In the genomic region with DNA sequence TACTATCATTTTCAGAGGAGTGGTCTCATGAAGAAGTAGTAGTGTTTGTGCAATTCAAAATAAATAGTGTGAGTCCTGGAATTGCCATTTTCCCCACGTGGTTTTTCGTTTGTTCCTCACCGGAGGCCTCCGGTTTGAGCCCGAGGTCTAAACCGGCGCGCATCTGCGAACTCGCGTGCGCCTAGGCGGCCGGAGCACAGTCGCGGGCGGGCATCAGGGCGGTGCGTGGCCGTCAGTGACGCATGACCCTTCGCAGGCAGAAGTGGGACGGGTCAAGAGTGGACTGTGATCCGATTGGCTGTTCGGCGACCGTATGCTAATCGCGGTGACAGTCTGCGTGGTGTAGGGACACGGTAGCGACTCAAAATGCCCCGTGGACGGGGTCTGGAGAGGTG, we compare ENCODE assay signal across 8 mouse cellular contexts. TPM values are rescaled to one million over a fixed set of nuclear protein-coding genes. Genes with fewer than 3 reads are reported as not detected.
DNase-seq lines count a peak whose midpoint lies in the region; ATAC-seq and TF ChIP-seq lines count a peak whose summit lies in the region.
"Not testable (repeated sequence)": the region's sequence is repeated elsewhere in the genome, so short reads cannot be mapped to it uniquely, and the experiment has no call there.

No protein-coding gene starts in this region.

- under 1% methylated on average over 33 of the region's 34 CpGs for WGBS in heart, embryonic 10.5 days
- WGBS in kidney, embryonic 14.5 days: under 1% methylated on average over 32 of the region's 34 CpGs
- WGBS in limb, embryonic 14.5 days: 0% methylated on average over 28 of the region's 34 CpGs
- WGBS in midbrain, embryonic 16.5 days: under 1% methylated on average over 31 of the region's 34 CpGs
- WGBS in spleen, adult 2 months: under 1% methylated on average over 32 of the region's 34 CpGs

- H3K27me3 ChIP-seq in heart, embryonic 10.5 days (ENCODE audit: insufficient read depth, poor library complexity, severe bottlenecking); kidney, embryonic 14.5 days (ENCODE audit: control insufficient read depth, insufficient read depth, low read length); limb, embryonic 14.5 days (ENCODE audit: control insufficient read depth, insufficient read depth, low read length); midbrain, embryonic 16.5 days (ENCODE audit: control insufficient read depth, insufficient read depth, low read depth, low read length); spleen, adult 2 months (ENCODE audit: control insufficient read depth, insufficient read depth, low read length): not testable (repeated sequence)

- H3K4me3 ChIP-seq in bone marrow macrophage, adult 2 months (ENCODE audit: insufficient read depth, low read length): peak overlapping the region; percentile 60
- peak overlapping the region; percentile 54 for H3K4me3 ChIP-seq in heart, embryonic 10.5 days
- peak overlapping the region; percentile 34 for H3K4me3 ChIP-seq in kidney, embryonic 14.5 days (ENCODE audit: low read length)
- H3K4me3 ChIP-seq in limb, embryonic 14.5 days (replicated peaks; ENCODE audit: low read length): peak overlapping the region; percentile 35
- H3K4me3 ChIP-seq in midbrain, embryonic 16.5 days (ENCODE audit: low read depth, low read length): peak overlapping the region; percentile 40
- H3K4me3 ChIP-seq in spleen, adult 2 months (ENCODE audit: extremely low read depth, insufficient read depth, insufficient read length): peak overlapping the region; percentile 46; the same call in 1 of the 2 replicates

- H3K36me3 ChIP-seq in heart, embryonic 10.5 days; kidney, embryonic 14.5 days (ENCODE audit: control insufficient read depth, insufficient read depth, low read length); limb, embryonic 14.5 days (ENCODE audit: control insufficient read depth, insufficient read depth, low read length); midbrain, embryonic 16.5 days (ENCODE audit: control insufficient read depth, insufficient read depth, low read length); spleen, adult 2 months (ENCODE audit: control insufficient read depth, insufficient read depth, low read length): not testable (repeated sequence)

- not testable (repeated sequence) for TF ChIP-seq CTCF in bone marrow macrophage, adult 2 months (IDR thresholded peaks at IDR 0.05; ENCODE audit: low read depth, low read length); spleen, adult 2 months (IDR thresholded peaks at IDR 0.05; ENCODE audit: extremely low read depth, insufficient read depth, insufficient read length, insufficient replicate concordance)

- TF ChIP-seq POLR2A in bone marrow macrophage, adult 2 months (IDR thresholded peaks at IDR 0.05; ENCODE audit: borderline replicate concordance, low read depth, low read length); limb, embryonic 14.5 days (IDR thresholded peaks at IDR 0.05; ENCODE audit: borderline replicate concordance, extremely low read depth, insufficient read depth, insufficient read length); spleen, adult 2 months (IDR thresholded peaks at IDR 0.05; ENCODE audit: low read depth, low read length): not testable (repeated sequence)

- not testable (repeated sequence) for H3K4me1 ChIP-seq in bone marrow macrophage, adult 2 months (ENCODE audit: control insufficient read depth, insufficient read depth, low read length); heart, embryonic 10.5 days; kidney, embryonic 14.5 days (ENCODE audit: control insufficient read depth, insufficient read depth, low read length); limb, embryonic 14.5 days (ENCODE audit: control insufficient read depth, insufficient read depth, low read length); midbrain, embryonic 16.5 days (ENCODE audit: control insufficient read depth, insufficient read depth, low read length); spleen, adult 2 months (ENCODE audit: control insufficient read depth, insufficient read depth, insufficient read length)

- peak; percentile 89 for DNase-seq in A20 (ENCODE audit: low read depth, low spot score)
- DNase-seq in heart, embryonic 10.5 days (ENCODE audit: low spot score): peak; percentile 91
- peak; percentile 54 for DNase-seq in limb, embryonic 14.5 days (ENCODE audit: low spot score)
- peak; percentile 55 to 93 for DNase-seq in spleen, adult 2 months (ENCODE audit: low read depth in 1 of 2, low spot score in 2 of 2)

- H3K4me2 ChIP-seq in kidney, embryonic 14.5 days (replicated peaks; ENCODE audit: low read depth, low read length): peak overlapping the region; percentile 60
- H3K4me2 ChIP-seq in limb, embryonic 14.5 days (replicated peaks; ENCODE audit: low read depth, low read length, severe bottlenecking): peak overlapping the region; percentile 55
- H3K4me2 ChIP-seq in midbrain, embryonic 16.5 days (ENCODE audit: low read length): peak overlapping the region; percentile 61

- H3K9me3 ChIP-seq in heart, embryonic 10.5 days; kidney, embryonic 14.5 days (ENCODE audit: control insufficient read depth, low read length); limb, embryonic 14.5 days (ENCODE audit: control insufficient read depth, low read length); midbrain, embryonic 16.5 days (replicated peaks; ENCODE audit: control insufficient read depth, low read length, poor library complexity, severe bottlenecking): not testable (repeated sequence)

- peak; percentile 98 for ATAC-seq in erythroblast, adult 5-6 weeks (replicated peaks; ENCODE audit: low FRiP score, poor library complexity, severe bottlenecking)
- peak; percentile 96 for ATAC-seq in kidney, embryonic 14.5 days (ENCODE audit: low FRiP score, low TSS enrichment)
- ATAC-seq in limb, embryonic 14.5 days (ENCODE audit: low FRiP score, low read depth): peak; percentile 89
- ATAC-seq in midbrain, embryonic 16.5 days: peak; percentile 97

- peak overlapping the region; percentile 37; the same call in 1 of the 2 replicates for H3K9ac ChIP-seq in kidney, embryonic 14.5 days (ENCODE audit: low read depth, low read length)
- H3K9ac ChIP-seq in limb, embryonic 14.5 days (ENCODE audit: low read depth, low read length, severe bottlenecking): peak overlapping the region; percentile 3; the same call in 1 of the 2 replicates
- peak overlapping the region; percentile 62 for H3K9ac ChIP-seq in midbrain, embryonic 16.5 days (ENCODE audit: low read depth, low read length)

- 0 out of 2 replicates have a peak overlapping the region, but pooled peaks have one; percentile 9 for H3K27ac ChIP-seq in bone marrow macrophage, adult 2 months (ENCODE audit: insufficient read depth, low read depth, low read length)
- H3K27ac ChIP-seq in heart, embryonic 10.5 days: peak overlapping the region; percentile 79
- not testable (repeated sequence) for H3K27ac ChIP-seq in kidney, embryonic 14.5 days (ENCODE audit: low read depth, low read length)
- peak overlapping the region; percentile 67 for H3K27ac ChIP-seq in limb, embryonic 14.5 days (replicated peaks; ENCODE audit: low read depth, low read length)
- H3K27ac ChIP-seq in midbrain, embryonic 16.5 days (ENCODE audit: low read length): peak overlapping the region; percentile 78
- peak overlapping the region; percentile 71 for H3K27ac ChIP-seq in spleen, adult 2 months (ENCODE audit: insufficient read depth, low read length)

RNA-seq across cellular contexts. Expression of gene Tex14, which starts 43.2 kb away (rescaled TPM):
- not detected in 2 replicates for polyA plus RNA-seq in bone marrow macrophage, adult 2 months (2012; ENCODE audit: insufficient read depth, insufficient read length, missing spikeins)
- not detected in 2 replicates for total RNA-seq in erythroblast, adult 5-6 weeks (2015; ENCODE audit: low replicate concordance)
- 0.34 and 0.42 TPM in 2 replicates for total RNA-seq in erythroblast, adult 5-6 weeks (2017; ENCODE audit: low replicate concordance)
- polyA plus RNA-seq in heart, embryonic 10.5 days (2016; fragmentation: Nextera tagmentation; extraction: Ambion mirVana): 0.22 and 0.31 TPM in 2 replicates
- 0.27 and 0.71 TPM in 2 replicates for polyA plus RNA-seq in kidney, embryonic 14.5 days (2014; fragmentation: Nextera tagmentation; extraction: Ambion mirVana)
- polyA plus RNA-seq in limb, embryonic 14.5 days (2012; rRNA removed): 1.3 and 1.5 TPM in 2 replicates
- polyA plus RNA-seq in limb, embryonic 14.5 days (2014; fragmentation: Nextera tagmentation; extraction: Ambion mirVana): 1.6 and 2.0 TPM in 2 replicates
- 0.29 and 0.39 TPM in 2 replicates for polyA plus RNA-seq in midbrain, embryonic 16.5 days (2015; fragmentation: Nextera tagmentation; extraction: Ambion mirVana)
- polyA plus RNA-seq in spleen, adult 2 months (2012; rRNA removed): 0.16 TPM in 2 replicates

RNA-seq across cellular contexts. Expression of gene Rad51c, which starts 43.3 kb away (rescaled TPM):
- polyA plus RNA-seq in bone marrow macrophage, adult 2 months (2012; ENCODE audit: insufficient read depth, insufficient read length, missing spikeins): 3.4 and 3.7 TPM in 2 replicates
- 0.19 and 3.8 TPM in 2 replicates for total RNA-seq in erythroblast, adult 5-6 weeks (2015; ENCODE audit: low replicate concordance)
- 5.9 and 6.3 TPM in 2 replicates for total RNA-seq in erythroblast, adult 5-6 weeks (2017; ENCODE audit: low replicate concordance)
- 11.2 and 12.1 TPM in 2 replicates for polyA plus RNA-seq in heart, embryonic 10.5 days (2016; fragmentation: Nextera tagmentation; extraction: Ambion mirVana)
- polyA plus RNA-seq in kidney, embryonic 14.5 days (2014; fragmentation: Nextera tagmentation; extraction: Ambion mirVana): 7.4 and 8.2 TPM in 2 replicates
- 9.8 and 10.0 TPM in 2 replicates for polyA plus RNA-seq in limb, embryonic 14.5 days (2012; rRNA removed)
- polyA plus RNA-seq in limb, embryonic 14.5 days (2014; fragmentation: Nextera tagmentation; extraction: Ambion mirVana): 6.1 and 8.0 TPM in 2 replicates
- polyA plus RNA-seq in midbrain, embryonic 16.5 days (2015; fragmentation: Nextera tagmentation; extraction: Ambion mirVana): 3.6 and 4.0 TPM in 2 replicates
- 0.56 and 0.67 TPM in 2 replicates for polyA plus RNA-seq in spleen, adult 2 months (2012; rRNA removed)

Comparison
In these comparisons a context has a peak if more than half of its experiments do, and no peak if none do; other contexts are left out.
1. H3K9ac ChIP-seq: peak in every context shown above with its lines; median percentile 62 in midbrain, embryonic 16.5 days; 37 in kidney, embryonic 14.5 days; 3 in limb, embryonic 14.5 days.